Mouse (Mus musculus) frontal cortex, adult 2 months (tissue): ENCODE data around the gene Pitpna. TPM values are rescaled to one million over a fixed set of nuclear protein-coding genes. Genes with fewer than 3 reads are reported as not detected.
A peak's percentile ranks its signal among the peaks of the same experiment; 100 is the strongest.

Experiments
- DNase-seq, 2 experiments: peaks; one replicate each; pipeline ENCODE4 v3.0.0; 2022; ENCODE audit warnings: low spot score in 1 of 2; ENCODE audit errors: extremely low spot score in 1 of 2
- polyA plus RNA-seq: library from polyadenylated mRNA; depleted of rRNA; stranded (reverse); fragments of >200 nt; gene quantifications from 2 replicates; pipeline ENCODE4 v1.2.3, GENCODE M21; 2012

Gene Pitpna
- polyA plus RNA-seq, 1 experiment: 221 TPM

DNA sequence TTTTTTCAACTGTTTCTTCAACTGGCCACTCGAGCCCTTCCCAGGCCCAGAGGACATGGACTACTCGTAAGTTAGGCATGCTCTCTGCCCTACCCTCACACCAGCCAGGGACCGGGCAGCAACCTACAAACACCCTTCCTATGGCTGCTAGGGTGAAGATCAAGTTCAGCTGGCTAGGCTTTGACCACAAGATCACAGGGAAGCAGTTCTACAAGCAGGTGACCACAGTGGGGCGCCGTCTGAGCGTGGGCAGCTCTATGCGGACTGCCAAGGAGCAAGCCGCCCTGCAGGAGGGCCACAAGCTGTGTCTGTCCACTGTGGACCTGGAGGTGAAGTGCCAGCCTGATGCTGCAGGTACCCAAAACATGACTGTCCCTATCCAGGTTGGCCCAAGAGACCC is 25.1 kb upstream of the Pitpna start:
- DNase-seq: no peak

- DNase-seq: no peak
Measured at GRCm38 (mm10) chr11:75563851-75564548, 23.9 kb upstream of the Pitpna start.

- no peak for DNase-seq
Measured at GRCm38 (mm10) chr11:75565849-75566248, 22.0 kb upstream of the Pitpna start.

DNA sequence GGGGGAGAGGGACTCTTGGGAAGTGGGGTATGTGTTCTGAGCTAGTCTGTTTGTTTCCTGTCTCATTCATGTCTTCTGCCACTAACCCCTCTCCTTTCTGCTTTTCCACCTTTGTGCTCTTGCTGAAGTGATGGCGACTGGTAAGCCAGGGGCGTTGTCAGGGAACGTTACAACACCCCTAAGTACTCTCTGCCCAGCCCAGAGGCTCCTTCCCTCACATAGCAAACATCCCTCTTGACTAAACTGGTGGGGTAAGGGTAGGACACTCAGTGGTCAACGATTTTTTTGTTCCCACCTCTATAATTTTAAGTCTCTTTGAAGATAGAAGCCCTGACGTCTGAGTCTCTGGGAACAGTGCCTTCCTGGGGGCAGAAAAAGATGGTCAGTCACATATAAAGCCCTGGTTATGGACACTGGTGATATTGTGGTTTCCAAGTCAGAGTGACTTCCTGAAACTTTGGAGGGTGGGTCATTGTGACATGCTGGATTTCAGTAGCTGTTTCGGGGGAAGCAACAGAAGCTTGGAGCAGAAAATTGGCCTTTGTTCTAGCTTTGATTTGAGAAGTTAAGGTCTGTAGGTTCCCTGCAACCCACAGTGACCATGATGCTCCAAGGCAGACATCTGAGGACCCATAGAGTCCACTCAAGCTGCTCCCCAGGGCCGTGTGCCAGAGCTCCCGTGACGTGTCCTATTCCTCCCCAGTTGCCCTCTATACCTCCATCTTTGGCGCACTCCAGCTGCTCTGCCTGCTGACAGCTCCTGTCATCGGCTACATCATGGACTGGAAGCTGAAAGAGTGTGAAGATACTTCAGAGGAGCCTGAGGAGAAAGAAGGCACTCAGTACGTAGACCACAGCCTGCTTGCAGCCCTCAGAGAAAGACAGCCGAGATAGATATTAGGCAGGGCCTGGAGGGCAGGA is 21.4 kb upstream of the Pitpna start:
- DNase-seq: no peak

- DNase-seq: no peak
Measured at GRCm38 (mm10) chr11:75567346-75568114, 20.4 kb upstream of the Pitpna start.

- no peak for DNase-seq
Measured at GRCm38 (mm10) chr11:75568115-75568511, 19.8 kb upstream of the Pitpna start.

DNA sequence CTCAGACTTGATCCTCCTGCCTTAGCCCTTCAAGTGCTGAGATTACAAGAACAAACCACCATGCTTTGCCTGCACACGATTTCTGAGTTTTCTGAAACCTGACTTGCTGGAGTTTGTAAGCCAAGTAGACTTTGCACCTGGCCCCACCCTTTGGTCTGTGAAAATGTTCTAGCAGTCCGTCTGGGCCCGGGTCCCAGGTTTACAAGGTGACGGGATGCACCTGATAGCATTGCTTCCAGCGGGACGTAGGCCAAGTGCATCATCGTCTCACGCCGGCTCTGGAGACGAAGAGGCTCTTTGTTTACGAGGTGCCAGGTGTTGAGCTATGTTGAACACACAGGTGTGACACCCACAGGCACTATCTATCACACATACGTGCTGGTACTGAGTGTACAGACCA is 18.9 kb upstream of the Pitpna start:
- no peak for DNase-seq

DNA sequence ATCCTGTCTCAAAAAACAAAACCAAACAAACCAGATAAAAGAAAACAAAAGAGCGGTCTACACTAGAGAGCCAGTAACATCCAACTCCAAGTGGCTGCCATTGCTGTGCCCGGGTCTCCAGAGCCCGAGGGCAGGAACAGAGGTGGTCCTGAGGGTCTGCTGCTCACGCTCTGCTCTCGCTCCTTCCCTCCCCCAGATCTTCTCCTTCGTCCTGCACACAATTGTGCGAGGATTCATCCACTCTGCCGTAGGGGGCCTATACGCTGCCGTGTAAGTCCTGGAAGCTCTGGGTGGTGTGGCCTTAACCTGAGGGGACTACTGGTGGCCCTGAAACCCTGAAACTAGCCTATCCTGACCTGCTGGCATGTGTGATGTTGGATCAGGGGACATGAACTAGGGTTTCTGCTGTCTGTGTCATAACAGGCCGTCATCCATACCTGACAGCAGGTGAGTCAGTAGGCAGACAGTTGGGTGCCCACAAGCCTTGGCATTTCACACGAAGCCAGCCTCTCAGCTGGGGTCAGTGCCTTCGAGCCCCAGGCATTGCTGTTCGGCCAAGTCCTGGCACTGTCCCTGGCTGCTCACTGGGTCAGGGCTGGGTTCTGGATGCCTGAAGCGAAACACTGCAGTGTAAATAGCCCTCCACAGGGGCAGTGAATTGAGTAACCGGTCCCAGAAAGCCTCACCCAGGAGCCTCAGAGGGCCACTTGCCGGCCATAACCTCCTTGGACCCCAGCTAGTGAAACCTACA is 17.3 kb upstream of the Pitpna start:
- DNase-seq: no peak

- DNase-seq: no peak
Measured at GRCm38 (mm10) chr11:75571126-75571990, 16.5 kb upstream of the Pitpna start.

DNA sequence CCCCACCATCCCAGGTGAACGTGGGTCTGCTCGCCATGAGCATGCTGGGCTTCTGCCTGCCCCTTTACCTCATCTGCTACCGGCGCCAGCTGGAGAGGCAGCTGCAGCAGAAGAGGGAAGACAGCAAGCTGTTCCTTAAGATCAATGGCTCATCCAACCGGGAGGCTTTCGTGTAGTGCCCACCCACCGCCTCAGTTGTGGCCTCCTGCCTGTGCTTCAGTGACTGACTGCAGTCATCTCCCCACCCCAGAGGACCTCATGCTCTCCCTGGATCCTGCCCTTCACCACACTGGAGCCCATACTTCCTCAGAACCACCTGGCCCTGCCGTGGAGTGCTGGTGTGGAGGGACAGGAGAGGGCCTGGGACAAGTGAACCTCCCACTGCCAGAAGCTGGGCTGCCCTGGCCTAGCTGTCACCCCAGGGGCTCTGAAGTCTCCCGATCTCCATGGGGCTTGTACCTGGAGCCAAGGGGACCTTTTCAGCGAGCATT is 15.6 kb upstream of the Pitpna start:
- DNase-seq: peak; percentile 38 to 47

DNA sequence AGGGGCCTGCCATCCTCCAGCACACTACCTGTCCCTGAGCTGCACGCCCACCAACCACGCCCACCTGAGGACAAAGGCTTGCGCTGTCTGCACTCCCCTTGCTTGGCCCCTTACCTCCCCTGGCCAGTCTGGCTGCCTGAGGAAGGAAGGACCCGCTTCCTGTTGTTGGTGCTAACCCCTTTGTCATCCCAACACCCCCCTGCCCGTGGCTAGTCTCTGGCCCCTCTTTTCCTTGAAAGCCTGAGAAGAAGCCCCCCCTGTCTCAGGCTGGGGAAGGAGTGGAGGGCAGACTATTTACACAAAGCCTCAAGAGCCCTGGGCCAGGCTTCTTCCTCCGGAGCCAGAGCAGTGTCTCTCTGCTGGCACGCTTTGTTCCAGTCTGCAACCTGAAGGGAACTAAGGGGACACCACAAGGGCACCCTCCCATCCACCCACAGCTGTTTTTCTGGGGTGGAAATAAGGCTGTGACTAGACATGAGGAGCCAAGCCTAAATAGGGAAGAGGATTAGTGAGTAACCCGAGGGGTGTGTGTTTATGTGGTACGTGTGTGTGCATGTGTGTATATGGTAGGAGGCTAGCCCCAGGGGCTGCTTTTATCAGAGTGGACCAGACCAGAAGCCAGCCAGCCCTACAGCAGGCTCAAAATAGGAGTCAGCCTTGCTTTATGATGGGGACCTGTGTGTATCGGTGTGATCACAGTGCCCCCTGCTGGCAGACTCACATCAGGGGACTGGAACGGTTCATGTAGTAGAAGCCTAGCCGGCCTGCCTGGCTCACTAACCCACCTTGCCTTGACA is 14.8 kb upstream of the Pitpna start:
- DNase-seq: peak; percentile 89 to 98

GRCm38 (mm10) chr11:75574378-75575123 is 13.3 kb upstream of the Pitpna start:
- no peak for DNase-seq

DNA sequence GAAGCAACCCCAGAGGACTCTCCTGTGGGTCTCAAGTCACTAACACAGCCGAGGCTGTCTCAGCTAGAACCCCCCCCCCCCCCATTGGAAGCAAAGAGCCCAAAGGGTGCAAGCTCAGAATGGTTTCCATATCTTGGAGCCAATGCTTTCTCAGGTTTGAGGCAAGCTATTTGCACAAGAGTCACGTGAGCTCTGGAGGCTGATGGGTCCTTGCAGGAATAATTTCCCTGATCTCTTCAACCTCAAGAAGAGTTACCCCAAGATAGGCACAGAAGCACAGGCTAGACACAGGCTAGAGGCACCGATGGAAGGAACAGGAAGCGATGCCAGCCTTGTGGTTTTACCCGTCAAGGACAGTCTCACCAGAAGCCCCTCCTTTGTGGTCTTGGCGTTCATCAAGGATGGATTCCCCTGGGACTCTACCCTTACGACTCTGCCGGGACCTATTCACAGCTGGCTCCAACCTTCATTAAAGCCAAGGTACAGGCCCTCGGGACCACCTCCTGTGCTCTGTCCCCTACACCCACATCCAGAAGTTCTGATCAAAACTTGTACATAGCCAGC is 12.3 kb upstream of the Pitpna start:
- no peak for DNase-seq

- no peak for DNase-seq
Measured at GRCm38 (mm10) chr11:75578609-75579008, 9.3 kb upstream of the Pitpna start.

- DNase-seq: no peak
Measured at GRCm38 (mm10) chr11:75581495-75582149, 6.3 kb upstream of the Pitpna start.

- DNase-seq: no peak
Measured at GRCm38 (mm10) chr11:75583521-75583920, 4.4 kb upstream of the Pitpna start.

DNA sequence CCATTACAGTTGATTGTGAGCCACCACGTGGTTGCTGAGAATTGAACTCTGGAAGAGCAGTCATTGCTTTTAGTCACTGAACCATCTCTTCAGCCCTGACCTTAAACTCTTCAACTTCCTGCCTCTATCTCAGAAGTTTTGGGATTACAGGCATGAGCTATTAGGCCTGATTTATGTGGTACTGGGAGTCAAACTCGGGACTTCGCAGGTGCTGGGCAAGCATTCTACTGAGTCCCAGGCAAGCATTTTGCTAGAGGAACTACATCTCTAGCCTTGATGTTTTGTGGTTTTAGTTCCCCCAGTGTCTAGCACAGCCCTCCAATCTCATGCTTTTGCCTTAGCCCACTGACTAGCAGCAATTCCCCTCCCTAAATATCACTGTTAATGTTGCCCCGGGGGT is 2.8 kb upstream of the Pitpna start:
- no peak for DNase-seq
